8 mouse cellular contexts compared by ENCODE assay signal in genomic region chr7:126474486-126474955, GRCm38 (mm10). TPM values are rescaled to one million over a fixed set of nuclear protein-coding genes. Genes with fewer than 3 reads are reported as not detected.
A peak's percentile ranks its signal among the peaks of the same experiment; 100 is the strongest.
DNase-seq lines count a peak whose midpoint lies in the region; ATAC-seq lines count a peak whose summit lies in the region.

No protein-coding gene starts in this region.

- peak; percentile 58 for DNase-seq in adrenal gland, postnatal 10 days
- DNase-seq in adrenal gland, postnatal 4 days (ENCODE audit: low spot score in 2 of 2): no peak
- no peak for DNase-seq in neural tube, embryonic 11.5 days (ENCODE audit: low spot score)
- no peak for DNase-seq in neural tube, embryonic 10.5 days (ENCODE audit: extremely low spot score, low spot score)
- peak; percentile 27 for DNase-seq in liver
- DNase-seq in c-Kit-positive CD71-positive TER-119-positive erythroid progenitor cells, embryonic 14.5 days (ENCODE audit: low spot score): no peak

- H3K36me3 ChIP-seq in neural tube, embryonic 11.5 days (ENCODE audit: control insufficient read depth, insufficient read depth, low read length): peaks cover 12% of the 10 kb centered on the region
- peaks cover 30% of the 10 kb centered on the region for H3K36me3 ChIP-seq in heart, embryonic 15.5 days
- H3K36me3 ChIP-seq in stomach, embryonic 14.5 days (ENCODE audit: control insufficient read depth, insufficient read depth, low read length): peaks cover 26% of the 10 kb centered on the region

- H3K9me3 ChIP-seq in neural tube, embryonic 11.5 days (ENCODE audit: control insufficient read depth, low read length): no peaks in the 10 kb centered on the region
- H3K9me3 ChIP-seq in heart, embryonic 15.5 days (replicated peaks): no peaks in the 10 kb centered on the region
- H3K9me3 ChIP-seq in stomach, embryonic 14.5 days (ENCODE audit: control insufficient read depth, low read depth, low read length): no peaks in the 10 kb centered on the region

- 2% methylated on average over 26 of the region's 27 CpGs for WGBS in neural tube, embryonic 11.5 days
- under 1% methylated on average over 25 of the region's 27 CpGs for WGBS in heart, embryonic 15.5 days
- 2% methylated on average over 27 of the region's 27 CpGs for WGBS in stomach, embryonic 14.5 days

- H3K27me3 ChIP-seq in neural tube, embryonic 11.5 days (ENCODE audit: control insufficient read depth, insufficient read depth, low read length): no peaks in the 10 kb centered on the region
- H3K27me3 ChIP-seq in heart, embryonic 15.5 days: no peaks in the 10 kb centered on the region
- H3K27me3 ChIP-seq in stomach, embryonic 14.5 days (ENCODE audit: control insufficient read depth, insufficient read depth, low read length): no peaks in the 10 kb centered on the region

- peak overlapping the region; percentile 94 for H3K4me2 ChIP-seq in neural tube, embryonic 11.5 days (ENCODE audit: low read depth)
- peak overlapping the region; percentile 86 for H3K4me2 ChIP-seq in heart, embryonic 15.5 days
- peak overlapping the region; percentile 78 for H3K4me2 ChIP-seq in stomach, embryonic 14.5 days (replicated peaks; ENCODE audit: low read depth, low read length)

- peak overlapping the region; percentile 94 for H3K9ac ChIP-seq in neural tube, embryonic 11.5 days (ENCODE audit: low read length)
- peak overlapping the region; percentile 90 for H3K9ac ChIP-seq in heart, embryonic 15.5 days
- H3K9ac ChIP-seq in stomach, embryonic 14.5 days (replicated peaks; ENCODE audit: low read depth, low read length): peak overlapping the region; percentile 93

- peak; percentile 43 for ATAC-seq in neural tube, embryonic 11.5 days (ENCODE audit: insufficient read depth, low FRiP score, low TSS enrichment)
- ATAC-seq in heart, embryonic 15.5 days (replicated peaks; ENCODE audit: insufficient number of reproducible peaks, insufficient read depth, low FRiP score, low read depth): peak; percentile 20
- ATAC-seq in stomach, embryonic 14.5 days (ENCODE audit: insufficient number of reproducible peaks, insufficient read depth, low FRiP score, low read depth): peak; percentile 25; the same call in 1 of the 2 replicates

- H3K4me3 ChIP-seq in neural tube, embryonic 11.5 days (ENCODE audit: low read depth, low read length): peak overlapping the region; percentile 95
- H3K4me3 ChIP-seq in heart, embryonic 15.5 days: peak overlapping the region; percentile 82
- H3K4me3 ChIP-seq in stomach, embryonic 14.5 days (ENCODE audit: low read depth, low read length): peak overlapping the region; percentile 62

- peaks cover 13% of the 10 kb centered on the region for H3K4me1 ChIP-seq in neural tube, embryonic 11.5 days (ENCODE audit: control insufficient read depth, insufficient read depth, low read length)
- peaks cover 30% of the 10 kb centered on the region for H3K4me1 ChIP-seq in heart, embryonic 15.5 days (replicated peaks)
- peaks cover 11% of the 10 kb centered on the region for H3K4me1 ChIP-seq in stomach, embryonic 14.5 days (ENCODE audit: control insufficient read depth, insufficient read depth, low read length)

- H3K27ac ChIP-seq in neural tube, embryonic 11.5 days (ENCODE audit: low read depth, low read length): peak overlapping the region; percentile 94
- peak overlapping the region; percentile 96 for H3K27ac ChIP-seq in heart, embryonic 15.5 days
- H3K27ac ChIP-seq in stomach, embryonic 14.5 days (ENCODE audit: low read length): peak overlapping the region; percentile 84; the same call in 1 of the 2 replicates

RNA-seq across cellular contexts. Expression of gene Sh2b1, which starts 0.7 kb away (rescaled TPM):
- total RNA-seq in adrenal gland, postnatal 10 days (2021): 10 to 100 TPM; 47.5 to 53.4 TPM
- total RNA-seq in adrenal gland, postnatal 4 days (2021): 10 to 100 TPM; 59.2 to 60.9 TPM
- 51.5 and 55.5 TPM in 2 replicates for polyA plus RNA-seq in neural tube, embryonic 11.5 days (2014; fragmentation: Nextera tagmentation; extraction: Ambion mirVana)
- 37.1 and 45.2 TPM in 2 replicates for polyA plus RNA-seq in heart, embryonic 15.5 days (2015; fragmentation: Nextera tagmentation; extraction: Ambion mirVana)
- 39.4 and 42.2 TPM in 2 replicates for polyA plus RNA-seq in stomach, embryonic 14.5 days (2014; fragmentation: Nextera tagmentation; extraction: Ambion mirVana)

RNA-seq across cellular contexts. Expression of gene Atp2a1, which starts 11.6 kb away (rescaled TPM):
- total RNA-seq in adrenal gland, postnatal 10 days (2021): 100 to 1,000 TPM; 189 to 579 TPM
- total RNA-seq in adrenal gland, postnatal 4 days (2021): 100 to 1,000 TPM in 1 of 2 experiments, 10 to 100 TPM in 1; 56.9 to 145 TPM
- 19.0 and 20.1 TPM in 2 replicates for polyA plus RNA-seq in neural tube, embryonic 11.5 days (2014; fragmentation: Nextera tagmentation; extraction: Ambion mirVana)
- polyA plus RNA-seq in heart, embryonic 15.5 days (2015; fragmentation: Nextera tagmentation; extraction: Ambion mirVana): 0.72 and 1.8 TPM in 2 replicates
- 0.07 TPM in 1 of 2 replicates, not detected in the other for polyA plus RNA-seq in stomach, embryonic 14.5 days (2014; fragmentation: Nextera tagmentation; extraction: Ambion mirVana)

RNA-seq across cellular contexts. Expression of gene Tufm, which starts 12.6 kb away (rescaled TPM):
- 100 to 1,000 TPM; 215 to 222 TPM for total RNA-seq in adrenal gland, postnatal 10 days (2021)
- 100 to 1,000 TPM; 158 to 166 TPM for total RNA-seq in adrenal gland, postnatal 4 days (2021)
- 160 and 167 TPM in 2 replicates for polyA plus RNA-seq in neural tube, embryonic 11.5 days (2014; fragmentation: Nextera tagmentation; extraction: Ambion mirVana)
- polyA plus RNA-seq in heart, embryonic 15.5 days (2015; fragmentation: Nextera tagmentation; extraction: Ambion mirVana): 170 and 182 TPM in 2 replicates
- polyA plus RNA-seq in stomach, embryonic 14.5 days (2014; fragmentation: Nextera tagmentation; extraction: Ambion mirVana): 134 and 144 TPM in 2 replicates

RNA-seq across cellular contexts. Expression of gene Atxn2l, which starts 28.7 kb away (rescaled TPM):
- 10 to 100 TPM; 65.0 to 84.5 TPM for total RNA-seq in adrenal gland, postnatal 10 days (2021)
- total RNA-seq in adrenal gland, postnatal 4 days (2021): 100 to 1,000 TPM; 109 to 127 TPM
- 62.2 and 64.2 TPM in 2 replicates for polyA plus RNA-seq in neural tube, embryonic 11.5 days (2014; fragmentation: Nextera tagmentation; extraction: Ambion mirVana)
- polyA plus RNA-seq in heart, embryonic 15.5 days (2015; fragmentation: Nextera tagmentation; extraction: Ambion mirVana): 31.0 and 42.0 TPM in 2 replicates
- 45.6 and 52.1 TPM in 2 replicates for polyA plus RNA-seq in stomach, embryonic 14.5 days (2014; fragmentation: Nextera tagmentation; extraction: Ambion mirVana)

RNA-seq across cellular contexts. Expression of gene Rabep2, which starts 46.0 kb away (rescaled TPM):
- total RNA-seq in adrenal gland, postnatal 10 days (2021): 10 to 100 TPM; 26.5 to 42.3 TPM
- total RNA-seq in adrenal gland, postnatal 4 days (2021): 10 to 100 TPM; 52.1 to 63.2 TPM
- polyA plus RNA-seq in neural tube, embryonic 11.5 days (2014; fragmentation: Nextera tagmentation; extraction: Ambion mirVana): 21.4 and 23.2 TPM in 2 replicates
- 16.3 and 22.8 TPM in 2 replicates for polyA plus RNA-seq in heart, embryonic 15.5 days (2015; fragmentation: Nextera tagmentation; extraction: Ambion mirVana)
- polyA plus RNA-seq in stomach, embryonic 14.5 days (2014; fragmentation: Nextera tagmentation; extraction: Ambion mirVana): 28.4 and 29.7 TPM in 2 replicates

Comparison
In these comparisons a context has a peak if more than half of its experiments do, and no peak if none do; other contexts are left out.
1. DNase-seq: peak in adrenal gland, postnatal 10 days (single experiment) and liver (single experiment); none in adrenal gland, postnatal 4 days (0 of 2), neural tube, embryonic 11.5 days (single experiment), neural tube, embryonic 10.5 days (single experiment) and c-Kit-positive CD71-positive TER-119-positive erythroid progenitor cells, embryonic 14.5 days (single experiment).
2. Peak in every context shown above with its lines, with median percentiles within 50 percentile points of each other: ATAC-seq, H3K27ac ChIP-seq, H3K4me2 ChIP-seq, H3K4me3 ChIP-seq and H3K9ac ChIP-seq.